Mouse (Mus musculus) ES-Bruce4 (cell line): Measurements from ENCODE around the gene Olfr372. TPM values are rescaled to one million over a fixed set of nuclear protein-coding genes. Genes with fewer than 3 reads are reported as not detected.
"Not testable (repeated sequence)": the region's sequence is repeated elsewhere in the genome, so short reads cannot be mapped to it uniquely, and the experiment has no call there.

Experiments
- H3K27ac ChIP-seq: 2 replicates; pipeline ENCODE4 v1.5.1; 2012; ENCODE audit warnings: low read length, inconsistent platforms; ENCODE audit not compliant: insufficient read depth
- H3K27me3 ChIP-seq: 2 replicates; pipeline ENCODE4 v1.6.1; 2012; ENCODE audit warnings: mild to moderate bottlenecking, low read length, inconsistent platforms; ENCODE audit not compliant: control insufficient read depth, poor library complexity, insufficient read depth, severe bottlenecking
- H3K36me3 ChIP-seq: 2 replicates; pipeline ENCODE4 v1.6.1; 2012; ENCODE audit warnings: inconsistent platforms, mild to moderate bottlenecking, low read length, moderate library complexity; ENCODE audit not compliant: control insufficient read depth, poor library complexity, insufficient read depth, severe bottlenecking
- H3K4me1 ChIP-seq: one replicate; pipeline ENCODE4 v1.8.1; 2011; ENCODE audit warnings: low read length; ENCODE audit not compliant: control insufficient read depth, insufficient read depth
- H3K4me3 ChIP-seq: 2 replicates; pipeline ENCODE4 v1.5.1; 2011; ENCODE audit warnings: low read depth, mild to moderate bottlenecking, low read length
- H3K9ac ChIP-seq: 2 replicates; pipeline ENCODE4 v1.6.1; 2012; ENCODE audit warnings: low read depth, mild to moderate bottlenecking, inconsistent platforms; ENCODE audit not compliant: poor library complexity, severe bottlenecking
- H3K9me3 ChIP-seq: replicated peaks from 2 replicates; pipeline ENCODE4 v1.6.1; 2012; ENCODE audit warnings: mild to moderate bottlenecking, low read length, inconsistent platforms; ENCODE audit not compliant: control insufficient read depth, poor library complexity, insufficient read depth, severe bottlenecking
- CTCF ChIP-seq: IDR thresholded peaks from one replicate; pipeline ENCODE4 v1.8.1; 2011; ENCODE audit warnings: low read depth, low read length
- EP300 ChIP-seq: IDR thresholded peaks from 2 replicates; pipeline ENCODE4 v1.6.1; 2011; ENCODE audit warnings: low read depth, low read length; ENCODE audit not compliant: insufficient read depth
- POLR2A ChIP-seq: IDR thresholded peaks from one replicate; pipeline ENCODE4 v1.8.1; 2011; ENCODE audit warnings: low read length; ENCODE audit not compliant: insufficient read depth
- polyA plus RNA-seq: library from polyadenylated mRNA; stranded (reverse); fragments of >200 nt; gene quantifications from 2 replicates; pipeline ENCODE4 v1.2.4, GENCODE M21; 2011; ENCODE audit warnings: low read depth; ENCODE audit not compliant: missing spikeins, insufficient read depth, insufficient read length

The Olfr372 gene
- polyA plus RNA-seq, 1 experiment = not detected

DNA sequence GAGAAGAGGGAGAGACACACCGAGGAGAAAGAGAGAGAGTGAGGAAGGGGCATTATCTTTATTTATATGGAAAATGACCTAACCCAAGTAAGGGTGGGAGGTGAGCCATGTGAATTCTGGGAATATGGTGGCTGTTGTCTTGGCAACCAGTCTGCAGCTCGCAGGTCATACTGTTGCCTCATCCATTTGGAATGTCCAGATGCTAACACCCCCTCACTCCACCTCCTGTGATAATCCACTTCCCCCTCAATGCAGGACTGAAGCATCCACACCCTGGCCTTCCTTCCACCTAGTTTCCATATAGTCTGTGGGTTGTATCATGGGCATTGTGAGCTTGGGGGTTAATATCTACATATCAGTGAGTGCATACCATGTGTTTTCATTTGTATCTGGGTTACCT, 21.2 kb upstream of the Olfr372 start:
- Histone ChIP-seq H3K9ac (no peak overlapping the region), H3K27me3 (no peaks in the 10 kb centered on the region), H3K4me1 (no peaks in the 10 kb centered on the region), H3K9me3 (no peaks in the 10 kb centered on the region), H3K4me3 (no peak overlapping the region), H3K27ac (no peak overlapping the region), H3K36me3 (no peaks in the 10 kb centered on the region)
- TF ChIP-seq POLR2A (no peak), CTCF (no peak), EP300 (no peak)

DNA sequence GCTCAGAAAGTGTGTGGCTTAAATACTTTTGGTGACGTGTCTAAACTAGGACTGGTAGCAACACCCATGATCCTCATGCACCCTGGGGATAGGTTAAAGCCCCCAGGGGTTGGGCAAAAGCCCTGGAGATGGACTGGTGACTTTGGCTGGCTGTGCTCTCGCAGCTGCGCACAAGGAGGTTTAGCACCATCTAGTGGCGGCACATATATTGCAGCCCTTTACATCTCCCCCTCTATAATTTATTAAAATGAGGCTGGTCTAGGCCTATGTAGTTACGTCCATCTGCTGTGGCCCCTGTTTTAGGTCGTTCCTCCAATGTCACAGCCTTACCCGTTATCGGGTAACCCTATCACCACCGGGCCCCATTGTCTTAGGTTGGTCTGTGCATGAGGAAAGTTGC, 16.1 kb upstream of the Olfr372 start:
- not testable (repeated sequence) for H3K9me3 ChIP-seq, H3K36me3 ChIP-seq, H3K27ac ChIP-seq, H3K4me3 ChIP-seq, H3K27me3 ChIP-seq, H3K9ac ChIP-seq, H3K4me1 ChIP-seq

DNA sequence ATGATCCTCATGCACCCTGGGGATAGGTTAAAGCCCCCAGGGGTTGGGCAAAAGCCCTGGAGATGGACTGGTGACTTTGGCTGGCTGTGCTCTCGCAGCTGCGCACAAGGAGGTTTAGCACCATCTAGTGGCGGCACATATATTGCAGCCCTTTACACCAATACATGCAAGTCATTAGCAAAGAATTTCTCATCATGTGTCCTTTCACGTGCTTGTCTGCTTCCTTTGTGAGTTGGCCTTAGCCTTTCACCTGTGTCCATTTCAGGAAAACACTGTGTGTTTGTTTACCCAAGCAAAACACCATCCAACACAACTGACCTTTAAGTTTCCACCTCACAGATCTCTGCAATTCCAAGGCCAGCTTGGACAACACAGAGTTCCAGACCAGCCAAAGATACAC, 8.1 kb upstream of the Olfr372 start:
- not testable (repeated sequence) for H3K27me3 ChIP-seq, H3K9ac ChIP-seq, H3K9me3 ChIP-seq, H3K4me3 ChIP-seq, H3K27ac ChIP-seq, H3K4me1 ChIP-seq, H3K36me3 ChIP-seq

DNA sequence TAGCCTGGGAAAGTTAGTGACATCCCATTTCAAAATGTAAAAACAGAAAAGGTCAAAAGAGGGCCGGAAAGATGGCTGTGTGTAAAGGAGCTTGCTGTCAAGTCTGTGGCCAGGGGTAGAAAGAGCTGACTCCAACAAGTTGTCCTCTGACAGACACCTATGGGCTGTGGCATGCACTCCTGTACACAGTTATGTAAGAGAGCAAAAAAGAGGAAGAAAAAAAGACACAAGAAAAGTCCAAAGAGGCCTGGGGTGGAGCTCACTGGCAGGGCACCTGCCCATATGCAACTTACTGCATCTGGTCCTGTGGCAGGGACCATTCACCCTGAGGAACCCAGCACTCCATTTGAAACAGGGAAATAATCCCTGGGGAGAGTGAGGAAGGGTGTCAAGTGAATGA, 1.5 kb downstream of the Olfr372 start:
- Histone ChIP-seq H3K4me3 (no peak overlapping the region), H3K27ac (no peak overlapping the region), H3K4me1 (no peaks in the 10 kb centered on the region), H3K9ac (no peak overlapping the region), H3K9me3 (no peaks in the 10 kb centered on the region), H3K27me3 (no peaks in the 10 kb centered on the region), H3K36me3 (no peaks in the 10 kb centered on the region)
- TF ChIP-seq CTCF (no peak), POLR2A (no peak), EP300 (no peak)

DNA sequence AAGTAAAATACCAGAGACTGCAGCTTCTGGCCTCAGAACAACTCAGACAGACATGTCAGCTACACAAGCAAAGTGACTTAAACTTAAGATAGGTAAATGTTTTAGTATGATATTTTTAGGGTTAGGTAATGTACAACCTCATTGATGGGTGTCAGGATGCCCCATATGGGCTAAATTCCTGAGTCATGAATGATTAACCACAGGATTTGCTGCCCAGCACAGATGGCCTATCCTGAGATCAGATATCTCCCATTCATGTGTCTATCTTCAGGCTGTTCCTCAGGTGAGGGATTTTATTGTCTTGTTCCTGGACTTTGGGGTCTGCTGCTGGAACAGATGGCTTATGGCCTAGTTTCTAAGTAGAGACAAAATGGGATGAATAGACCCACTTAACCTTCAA, 13.6 kb downstream of the Olfr372 start:
- H3K9me3 ChIP-seq, H3K9ac ChIP-seq, H3K36me3 ChIP-seq, H3K4me3 ChIP-seq, H3K4me1 ChIP-seq, H3K27me3 ChIP-seq, H3K27ac ChIP-seq: not testable (repeated sequence)

DNA sequence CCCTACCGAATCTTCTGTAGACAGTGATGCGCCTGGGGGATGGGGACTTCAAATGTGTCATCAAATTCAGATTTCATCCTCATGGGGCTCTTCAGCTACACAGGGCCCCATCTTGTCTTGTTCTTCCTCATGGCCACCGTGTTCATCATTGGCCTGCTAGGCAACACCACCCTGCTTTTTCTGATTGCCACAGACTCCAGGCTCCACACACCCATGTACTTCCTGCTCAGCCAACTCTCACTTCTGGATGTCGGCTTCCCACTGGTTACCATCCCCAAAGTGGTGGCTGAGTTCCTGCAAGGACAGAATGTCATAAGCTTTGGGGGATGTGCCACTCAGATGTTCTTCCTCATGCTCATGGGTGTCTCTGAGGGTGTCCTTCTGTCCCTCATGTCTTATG, 16.6 kb downstream of the Olfr372 start:
- not testable (repeated sequence) for H3K9ac ChIP-seq, H3K27me3 ChIP-seq, H3K4me3 ChIP-seq, H3K36me3 ChIP-seq, H3K4me1 ChIP-seq, H3K9me3 ChIP-seq, H3K27ac ChIP-seq

DNA sequence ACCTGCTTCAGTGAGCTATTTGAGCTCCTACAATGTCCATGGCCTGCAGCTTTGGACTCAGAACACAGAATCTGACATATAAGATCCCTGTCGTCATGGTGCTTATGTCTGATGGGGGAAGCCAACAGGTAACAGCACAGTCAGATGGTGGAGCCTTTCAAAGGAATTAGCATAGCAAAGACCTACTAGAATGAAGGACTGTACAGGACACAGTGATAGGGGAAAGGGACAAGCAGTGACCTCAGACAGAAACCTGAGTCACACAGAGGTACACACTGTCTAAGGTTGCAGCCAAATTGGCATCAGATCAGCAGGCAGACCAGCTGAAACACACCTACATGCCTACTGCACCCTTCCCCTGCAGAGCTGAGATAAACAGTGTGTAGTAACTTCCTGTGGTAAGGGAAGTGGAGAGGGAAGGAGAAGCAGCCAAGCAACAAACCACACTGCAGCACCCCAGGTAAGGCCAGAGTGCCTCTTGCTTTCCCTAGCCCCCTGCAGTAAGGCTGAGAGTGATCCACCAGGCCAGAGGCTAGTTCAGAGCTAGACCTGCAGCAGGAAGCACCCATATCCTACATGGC, 25.9 kb downstream of the Olfr372 start:
- not testable (repeated sequence) for H3K27me3 ChIP-seq, H3K4me3 ChIP-seq, H3K36me3 ChIP-seq, H3K9me3 ChIP-seq, H3K9ac ChIP-seq, H3K4me1 ChIP-seq, H3K27ac ChIP-seq

DNA sequence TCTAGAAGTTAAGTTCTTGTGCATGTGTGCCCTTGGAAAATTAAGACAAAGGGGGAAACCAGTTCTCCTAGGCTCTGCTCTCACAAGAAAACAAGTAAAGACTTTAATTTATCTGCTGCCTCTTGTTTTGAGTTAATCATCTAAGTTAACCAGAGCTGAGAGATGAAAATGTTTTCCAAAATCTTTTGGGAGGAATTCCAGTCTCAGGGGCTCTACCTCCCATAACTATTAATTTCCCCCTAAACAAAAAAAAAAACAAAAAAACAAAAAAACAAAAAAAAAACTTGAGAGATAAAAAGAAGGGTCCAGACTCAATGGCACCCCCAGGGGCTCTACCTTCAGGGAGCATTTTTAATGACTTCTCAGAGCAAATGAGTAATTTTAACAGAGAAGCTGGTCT, 41.9 kb downstream of the Olfr372 start, which contains the start of gene Olfr373:
TSS of gene Olfr373 (plus strand) at position 301 of the 400 bp plus-strand sequence.
- not testable (repeated sequence) for H3K9me3 ChIP-seq, H3K27me3 ChIP-seq, H3K36me3 ChIP-seq, H3K4me3 ChIP-seq, H3K4me1 ChIP-seq, H3K9ac ChIP-seq, H3K27ac ChIP-seq
